Mouse (Mus musculus) lung, adult 2 months (tissue): ENCODE data around the gene Slc7a15. TPM values are rescaled to one million over a fixed set of nuclear protein-coding genes. Genes with fewer than 3 reads are reported as not detected.
"Not testable (repeated sequence)": the region's sequence is repeated elsewhere in the genome, so short reads cannot be mapped to it uniquely, and the experiment has no call there.

Experiments
- DNase-seq: peaks from one replicate; pipeline ENCODE4 v3.0.0; 2022
- H3K4me1 ChIP-seq: fragments of 200-500 bp; 2 replicates; pipeline ENCODE4 v1.6.1; 2011; ENCODE audit warnings: low read length; ENCODE audit not compliant: control insufficient read depth, insufficient read depth
- H3K4me3 ChIP-seq: fragments of 200-500 bp; replicated peaks from 2 replicates; pipeline ENCODE3; 2011; ENCODE audit warnings: low read depth, mild to moderate bottlenecking, control low read depth, low read length; ENCODE audit errors: extremely low read depth
- CTCF ChIP-seq: fragments of 200-500 bp; IDR thresholded peaks from 2 replicates; pipeline ENCODE4 v1.5.1; 2011; ENCODE audit warnings: mild to moderate bottlenecking, low read length, control low read depth; ENCODE audit not compliant: insufficient read depth
- POLR2A ChIP-seq: fragments of 200-500 bp; IDR thresholded peaks from 2 replicates; pipeline ENCODE4 v1.6.1; 2011; ENCODE audit warnings: low read depth, mild to moderate bottlenecking, control low read depth, low read length, borderline replicate concordance; ENCODE audit errors: extremely low read depth
- WGBS: fragments of 180-500 bp; shearing (Covaris S2); methylation state at CpG from one replicate; pipeline ENCODE4 v1.1.7; 2018; 5-methylcytosine and 5-hydroxymethylcytosine counted together
- polyA plus RNA-seq: library from polyadenylated mRNA; depleted of rRNA; stranded (reverse); fragments of >200 nt; gene quantifications from 2 replicates; pipeline ENCODE4 v1.2.3, GENCODE M21; 2012

The Slc7a15 gene
- polyA plus RNA-seq, 1 experiment: not detected

DNA sequence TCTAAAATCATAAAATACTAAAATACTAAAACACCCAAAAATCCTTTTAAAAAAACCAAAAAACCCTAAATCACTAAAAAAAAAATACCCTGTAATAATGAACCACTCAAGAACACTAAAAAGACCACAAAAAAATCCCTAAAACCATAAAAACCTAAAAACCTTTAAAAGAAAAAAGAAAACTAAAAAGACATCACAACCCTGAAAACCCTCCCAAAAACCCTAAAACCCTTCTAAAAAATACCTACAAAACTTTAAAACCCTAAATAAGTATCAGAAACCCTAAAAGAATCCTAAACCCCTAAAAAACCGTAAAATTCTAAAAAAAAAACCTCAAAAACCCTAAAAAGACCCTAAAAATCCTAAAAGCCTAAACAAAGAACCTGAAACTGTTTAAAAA is 32.8 kb upstream of the Slc7a15 start:
- TF ChIP-seq POLR2A: no peak
- TF ChIP-seq CTCF: no peak
- WGBS: 94% methylated on average over 1 of the region's 1 CpGs
- no peak for DNase-seq
- Histone ChIP-seq H3K4me1 (no peaks in the 10 kb centered on the region), H3K4me3 (no peak overlapping the region)

GRCm38 (mm10) chr12:8629537-8629936 is 30.7 kb upstream of the Slc7a15 start:
- DNase-seq: no peak
- no peak overlapping the region for H3K4me3 ChIP-seq
- WGBS: 95% methylated on average over 6 of the region's 6 CpGs
- H3K4me1 ChIP-seq: no peaks in the 10 kb centered on the region
- TF ChIP-seq POLR2A (no peak), CTCF (no peak)

- WGBS: 95% methylated on average over 5 of the region's 5 CpGs
- TF ChIP-seq POLR2A (no peak), CTCF (no peak)
- Histone ChIP-seq H3K4me3 (no peak overlapping the region), H3K4me1 (no peaks in the 10 kb centered on the region)
- DNase-seq: no peak
These were observed 21.8 kb upstream of the Slc7a15 start for GRCm38 (mm10) chr12:8620678-8621018.

GRCm38 (mm10) chr12:8619827-8620677 is 21.2 kb upstream of the Slc7a15 start:
- WGBS: 91% methylated on average over 9 of the region's 9 CpGs
- TF ChIP-seq POLR2A (no peak), CTCF (no peak)
- no peak for DNase-seq
- no peaks in the 10 kb centered on the region for H3K4me1 ChIP-seq
- H3K4me3 ChIP-seq: no peak overlapping the region

GRCm38 (mm10) chr12:8618271-8618670 is 19.4 kb upstream of the Slc7a15 start:
- no peaks in the 10 kb centered on the region for H3K4me1 ChIP-seq
- TF ChIP-seq CTCF (no peak), POLR2A (no peak)
- 94% methylated on average over 3 of the region's 3 CpGs for WGBS
- H3K4me3 ChIP-seq: no peak overlapping the region
- no peak for DNase-seq

DNA sequence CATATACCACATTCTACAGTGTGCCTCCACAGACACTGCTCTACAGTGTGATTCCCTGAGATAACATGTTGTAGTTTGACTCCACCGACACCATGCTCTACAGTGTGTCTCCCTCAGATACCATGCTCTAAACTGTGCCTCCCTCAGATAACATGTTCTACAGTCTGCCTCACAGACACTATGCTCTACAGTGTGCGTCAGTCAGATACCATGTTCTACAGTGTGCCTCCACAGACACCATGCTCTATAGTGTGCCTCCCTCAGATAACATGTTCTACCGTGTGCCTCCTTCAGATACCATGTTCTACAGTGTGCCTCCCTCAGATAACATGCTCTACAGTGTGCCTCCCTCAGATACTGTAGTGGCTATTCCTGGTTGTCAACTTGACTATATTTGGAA is 10.2 kb upstream of the Slc7a15 start:
- no peaks in the 10 kb centered on the region for H3K4me1 ChIP-seq
- no peak for DNase-seq
- no peak for TF ChIP-seq CTCF
- no peak for TF ChIP-seq POLR2A
- H3K4me3 ChIP-seq: no peak overlapping the region
- WGBS: 93% methylated on average over 3 of the region's 3 CpGs

- TF ChIP-seq CTCF (no peak), POLR2A (no peak)
- no peak overlapping the region for H3K4me3 ChIP-seq
- 91% methylated on average over 7 of the region's 7 CpGs for WGBS
- H3K4me1 ChIP-seq: no peaks in the 10 kb centered on the region
- no peak for DNase-seq
These were observed 3.3 kb downstream of the Slc7a15 start for GRCm38 (mm10) chr12:8595611-8596010.

GRCm38 (mm10) chr12:8591326-8591725 is 7.5 kb downstream of the Slc7a15 start:
- not testable (repeated sequence) for H3K4me1 ChIP-seq, DNase-seq
- 100% methylated on average over 2 of the region's 2 CpGs for WGBS

GRCm38 (mm10) chr12:8573405-8573804 is 25.5 kb downstream of the Slc7a15 start:
- TF ChIP-seq CTCF: no peak
- TF ChIP-seq POLR2A: no peak
- DNase-seq: no peak
- 65% methylated on average over 11 of the region's 11 CpGs for WGBS

More at GRCm38 (mm10) chr12:8591326-8591725, 7.5 kb downstream of the Slc7a15 start:
- H3K4me3 ChIP-seq: not testable (repeated sequence)

GRCm38 (mm10) chr12:8571903-8572341 is 26.9 kb downstream of the Slc7a15 start:
- not testable (repeated sequence) for H3K4me3 ChIP-seq
- WGBS: 20% methylated on average over 12 of the region's 12 CpGs

More at GRCm38 (mm10) chr12:8573405-8573804, 25.5 kb downstream of the Slc7a15 start:
- Histone ChIP-seq H3K4me3 (no peak overlapping the region), H3K4me1 (no peaks in the 10 kb centered on the region)

GRCm38 (mm10) chr12:8571287-8571902 is 27.5 kb downstream of the Slc7a15 start:
- DNase-seq, H3K4me3 ChIP-seq, H3K4me1 ChIP-seq: not testable (repeated sequence)
- WGBS: 41% methylated on average over 2 of the region's 2 CpGs

More at GRCm38 (mm10) chr12:8571903-8572341, 26.9 kb downstream of the Slc7a15 start:
- peak; percentile 7 for DNase-seq
- not testable (repeated sequence) for H3K4me1 ChIP-seq

GRCm38 (mm10) chr12:8562213-8562612 is 36.7 kb downstream of the Slc7a15 start:
- H3K4me1 ChIP-seq, DNase-seq, H3K4me3 ChIP-seq: not testable (repeated sequence)
- WGBS: 87% methylated on average over 8 of the region's 8 CpGs

DNA sequence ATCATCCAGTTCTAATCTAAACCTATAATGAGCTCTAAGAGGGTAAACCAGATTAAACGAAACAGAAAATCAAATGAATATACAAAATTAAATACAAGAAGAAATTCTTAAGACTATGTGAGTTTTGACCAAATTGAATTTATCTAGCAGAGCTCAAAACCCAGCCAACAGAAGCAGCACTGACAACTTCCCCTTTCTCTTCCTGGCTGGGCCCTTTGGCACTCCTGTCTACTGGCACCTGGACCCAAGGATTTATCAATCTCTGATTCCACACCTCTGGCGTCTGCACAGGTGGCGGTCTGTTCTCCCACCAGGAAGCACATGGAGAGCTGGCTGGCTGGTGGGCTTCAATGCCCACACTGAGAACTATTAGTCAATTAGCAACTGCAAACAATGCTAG is 39.0 kb downstream of the Slc7a15 start:
- WGBS: 63% methylated on average over 3 of the region's 3 CpGs
- not testable (repeated sequence) for H3K4me1 ChIP-seq, DNase-seq, H3K4me3 ChIP-seq
